Mouse (Mus musculus) spleen, postnatal 36 days (tissue): ENCODE results near the gene Ccdc152.

Source experiments
- DNase-seq, 2 experiments: peaks; one replicate each; pipeline ENCODE4 v3.0.0; 2022; ENCODE audit warnings: low spot score in 2 of 2, mixed read lengths in 1 of 2

Gene Ccdc152

GRCm38 (mm10) chr15:3303426-3303825 lies at the start of gene Ccdc152:
Ccdc152 (minus strand) TSS chr15:3303526.
- DNase-seq, result no peak

DNA sequence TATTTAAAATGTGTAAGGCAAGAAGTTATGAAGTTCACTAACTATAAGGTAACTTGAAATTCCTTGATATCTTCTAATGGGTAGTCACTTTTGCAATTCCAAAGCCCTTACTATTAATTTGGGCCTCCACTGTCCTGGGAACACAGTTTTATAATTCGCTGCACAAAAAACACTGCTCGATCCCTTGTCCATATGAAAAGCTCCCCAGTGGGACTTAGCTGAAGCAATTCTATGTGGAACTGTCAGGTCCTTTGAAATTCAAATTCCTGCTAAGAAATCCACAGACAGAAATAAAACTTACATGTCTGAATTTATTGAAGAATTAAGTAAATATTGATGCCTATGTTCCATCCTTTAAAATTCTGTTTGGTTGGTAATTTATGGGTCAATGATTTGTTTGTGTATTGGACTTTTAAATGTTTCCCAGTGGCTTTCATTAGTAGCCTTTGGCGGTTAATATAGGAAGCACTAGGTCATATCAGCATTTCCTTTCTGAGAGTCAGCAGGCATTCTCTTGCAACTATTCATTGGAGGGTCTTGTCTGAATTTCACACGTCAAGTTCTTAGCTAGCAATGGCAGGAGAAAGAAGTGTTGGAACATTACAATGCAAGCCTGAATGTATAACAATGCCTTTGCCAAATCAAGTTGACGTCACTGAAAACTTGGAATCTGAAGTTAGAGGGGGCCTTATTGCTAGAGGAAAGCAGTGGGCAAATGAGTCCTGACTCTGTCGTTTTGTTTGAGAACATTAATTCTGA lies 46.2 kb upstream of the Ccdc152 start:
- DNase-seq, result no peak

DNA sequence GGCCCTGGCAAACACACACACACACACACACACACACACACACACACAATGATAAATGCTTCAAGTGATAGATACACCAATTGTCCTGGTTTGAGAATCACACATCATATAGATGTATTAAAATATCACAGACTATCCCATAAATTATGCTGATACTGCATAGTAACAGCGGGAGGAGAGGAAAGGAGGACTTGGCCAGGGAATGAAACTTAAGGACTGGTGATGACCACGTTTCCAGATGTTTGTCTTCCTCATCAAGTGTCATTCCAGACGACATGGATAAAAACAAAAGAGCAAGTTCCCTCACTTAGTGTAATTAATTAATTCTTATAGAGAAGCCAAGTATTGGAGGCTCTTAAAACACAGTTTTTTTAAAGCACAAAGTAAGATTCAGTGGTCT lies 43.4 kb upstream of the Ccdc152 start:
- no peak for DNase-seq

DNA sequence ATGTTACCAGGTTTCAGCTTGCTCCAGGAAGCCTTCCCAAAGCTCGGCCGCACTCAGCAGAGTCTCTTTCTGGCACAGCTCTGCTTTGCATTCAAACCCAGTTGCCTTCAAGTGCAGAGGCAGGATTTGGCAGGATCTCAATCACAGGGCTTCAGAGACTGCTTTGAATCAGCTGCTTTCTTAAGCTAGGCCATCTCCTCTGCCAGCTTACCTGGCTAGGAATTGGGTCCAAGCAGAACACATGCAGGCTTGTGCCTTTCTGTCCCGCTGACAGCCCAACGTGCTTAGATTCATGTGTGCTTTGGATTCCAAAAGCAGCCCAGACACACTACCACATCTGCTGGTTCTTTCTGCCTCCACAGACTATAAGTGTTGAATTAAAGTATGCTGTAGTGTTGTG lies 41.2 kb upstream of the Ccdc152 start:
- no peak for DNase-seq

- no peak for DNase-seq
Measured at GRCm38 (mm10) chr15:3341806-3342582, 38.7 kb upstream of the Ccdc152 start.

DNA sequence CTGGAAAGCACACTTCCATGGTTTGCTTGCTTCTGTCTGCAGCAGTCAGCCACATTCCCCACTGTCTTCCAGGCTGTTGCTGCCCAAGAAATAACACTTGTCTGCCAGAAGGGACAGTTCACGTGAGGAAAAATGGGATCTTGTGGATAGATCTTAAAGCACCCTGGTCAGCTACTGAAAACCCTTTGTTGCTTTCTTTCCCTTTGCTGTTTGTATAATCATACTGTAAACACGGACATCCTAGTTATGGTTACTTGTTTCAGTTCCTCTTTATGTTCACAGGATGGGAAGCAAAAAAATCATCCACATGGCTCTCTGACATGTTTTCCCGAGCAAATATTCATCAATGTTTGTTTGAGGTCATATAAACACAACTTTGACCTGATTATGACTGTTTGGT lies 36.5 kb upstream of the Ccdc152 start:
- no peak for DNase-seq

- no peak for DNase-seq
Measured at GRCm38 (mm10) chr15:3332517-3332916, 29.2 kb upstream of the Ccdc152 start.

DNA sequence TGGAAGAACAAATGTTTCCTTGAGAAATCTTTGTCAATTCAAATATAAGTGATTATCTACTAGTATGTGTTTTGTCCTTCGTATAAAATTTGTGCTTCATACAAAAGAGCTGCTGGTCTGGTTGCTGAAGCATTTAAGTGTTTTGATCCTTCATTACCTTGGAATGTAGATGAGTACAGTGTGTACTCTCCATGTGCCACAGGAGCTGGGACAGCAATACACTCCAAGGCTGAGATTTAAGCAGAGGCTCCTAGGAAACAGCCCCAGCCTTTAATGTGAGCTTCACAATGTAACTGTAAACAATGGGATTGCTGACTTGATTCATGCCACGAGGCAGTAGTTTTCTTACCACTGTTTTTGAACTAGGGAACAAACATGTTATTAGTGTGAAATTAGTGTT lies 28.5 kb upstream of the Ccdc152 start:
- DNase-seq, result no peak

- no peak for DNase-seq
Measured at GRCm38 (mm10) chr15:3330291-3330690, 27.0 kb upstream of the Ccdc152 start.

DNA sequence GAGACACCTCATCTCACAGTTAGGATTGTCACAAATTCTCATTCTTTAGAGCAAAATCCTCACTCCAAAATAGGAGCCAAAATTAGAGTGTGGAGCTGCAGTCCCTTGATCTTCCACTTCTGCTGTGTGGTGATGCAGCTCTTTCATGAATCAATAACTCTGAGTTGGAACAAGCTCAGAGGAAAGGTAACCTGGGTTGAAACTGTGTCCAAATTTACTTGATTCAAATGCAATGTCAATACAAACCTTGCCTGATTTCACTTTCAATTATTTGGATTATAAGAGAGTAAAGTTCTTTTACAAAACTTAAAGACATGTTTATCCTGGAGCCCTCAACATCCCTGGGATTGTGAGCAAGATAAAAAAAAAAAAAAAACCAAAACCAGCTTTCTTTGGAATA lies 19.7 kb upstream of the Ccdc152 start:
- no peak for DNase-seq

GRCm38 (mm10) chr15:3319929-3320328 lies 16.6 kb upstream of the Ccdc152 start:
- DNase-seq, result no peak

DNA sequence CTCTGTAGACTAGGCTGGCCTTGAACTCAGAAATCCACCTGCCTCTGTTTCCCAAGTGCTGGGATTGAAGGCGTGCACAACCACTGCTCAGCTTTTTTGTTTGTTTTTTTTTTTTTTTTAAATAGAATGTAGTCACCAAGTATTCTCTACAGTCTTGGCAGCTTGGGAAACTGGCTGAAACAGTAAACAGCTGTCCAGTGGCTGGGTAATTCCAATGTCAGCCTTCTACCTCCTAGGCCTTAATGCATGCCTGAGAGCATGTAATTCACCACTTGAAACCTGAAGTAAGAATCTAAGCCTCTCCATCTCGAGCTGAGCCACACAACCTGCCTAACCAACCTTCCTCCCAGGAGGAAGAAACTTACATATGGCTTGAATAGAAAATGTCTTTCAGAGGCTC lies 13.3 kb upstream of the Ccdc152 start:
- DNase-seq, result no peak

DNA sequence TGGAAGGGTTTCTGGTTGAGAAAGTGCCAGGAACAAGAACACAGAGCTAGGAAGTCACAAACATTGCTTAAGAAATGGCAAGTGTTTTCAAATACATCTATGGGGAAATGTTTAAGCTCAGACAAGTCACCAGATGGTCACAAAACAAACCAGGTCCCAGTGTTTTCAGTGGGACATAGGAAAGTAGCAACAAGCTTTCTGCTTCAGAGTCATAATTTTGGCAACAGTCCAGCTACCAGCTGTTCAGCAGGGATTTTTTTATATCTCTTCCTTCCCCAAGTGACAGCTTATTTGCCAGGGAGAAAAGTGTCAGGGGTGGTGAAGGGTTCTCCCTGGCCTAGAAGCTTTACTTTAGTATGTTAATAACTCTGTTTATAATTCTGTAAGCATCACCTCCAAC lies 9.6 kb upstream of the Ccdc152 start:
- no peak for DNase-seq

- no peak for DNase-seq
Measured at GRCm38 (mm10) chr15:3309856-3310255, 6.5 kb upstream of the Ccdc152 start.

GRCm38 (mm10) chr15:3300361-3301100 lies 2.8 kb downstream of the Ccdc152 start:
- DNase-seq, result no peak

DNA sequence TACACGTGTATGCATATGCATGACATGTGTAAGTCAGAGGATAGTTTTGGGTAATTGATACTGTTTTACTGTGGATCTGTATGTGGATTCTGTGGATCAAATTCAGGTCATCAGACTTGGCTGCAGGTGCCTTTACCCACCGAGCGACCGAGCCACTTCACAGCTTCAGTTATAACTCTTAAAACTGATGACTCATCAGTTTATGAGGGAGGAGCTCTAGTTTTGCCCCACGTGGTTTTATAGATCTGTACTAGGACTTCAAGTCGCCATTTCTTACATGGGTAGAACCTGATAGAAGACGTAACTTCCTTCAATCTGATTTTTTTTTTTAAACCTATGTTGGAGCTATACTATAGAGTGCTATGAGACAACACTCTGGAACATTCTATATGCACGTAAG lies 5.7 kb downstream of the Ccdc152 start:
- no peak for DNase-seq

DNA sequence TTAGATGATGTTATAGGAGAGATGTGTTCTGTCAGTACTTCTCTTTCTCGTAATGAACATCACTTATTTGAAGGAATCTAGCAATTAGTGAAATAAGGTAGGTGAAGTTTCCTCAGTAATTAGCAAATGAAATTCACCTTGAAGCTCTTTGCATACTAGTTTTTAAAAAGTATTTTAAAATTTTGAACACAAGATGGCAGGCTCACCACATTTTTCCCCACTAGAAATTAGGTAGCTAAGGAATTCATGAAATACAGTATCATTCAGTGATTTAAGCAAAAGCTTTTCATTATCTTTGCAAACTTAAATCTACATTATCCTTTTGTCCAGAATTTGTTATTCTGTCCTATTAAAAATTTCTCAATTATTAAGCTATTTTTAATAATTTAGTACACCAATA lies 7.3 kb downstream of the Ccdc152 start:
- no peak for DNase-seq

DNA sequence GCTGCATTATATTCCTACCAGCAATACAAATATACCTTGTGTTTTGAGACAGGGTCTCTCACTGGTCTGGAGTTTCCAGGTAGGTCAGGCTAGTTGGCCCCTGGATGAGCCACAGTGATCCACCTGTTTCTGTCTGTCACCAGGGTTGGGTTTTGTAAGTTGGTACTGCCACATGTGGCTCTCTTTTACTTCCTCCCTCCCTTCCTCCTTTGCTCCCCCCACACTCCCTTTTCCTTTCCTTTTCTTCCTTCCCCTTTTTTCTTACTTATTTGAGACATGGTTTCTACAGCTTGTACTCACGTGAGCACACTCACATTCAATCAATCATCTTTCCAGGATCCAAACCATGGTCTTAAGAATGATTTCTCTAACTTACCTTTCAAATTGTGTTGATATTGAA lies 9.8 kb downstream of the Ccdc152 start:
- no peak for DNase-seq

DNA sequence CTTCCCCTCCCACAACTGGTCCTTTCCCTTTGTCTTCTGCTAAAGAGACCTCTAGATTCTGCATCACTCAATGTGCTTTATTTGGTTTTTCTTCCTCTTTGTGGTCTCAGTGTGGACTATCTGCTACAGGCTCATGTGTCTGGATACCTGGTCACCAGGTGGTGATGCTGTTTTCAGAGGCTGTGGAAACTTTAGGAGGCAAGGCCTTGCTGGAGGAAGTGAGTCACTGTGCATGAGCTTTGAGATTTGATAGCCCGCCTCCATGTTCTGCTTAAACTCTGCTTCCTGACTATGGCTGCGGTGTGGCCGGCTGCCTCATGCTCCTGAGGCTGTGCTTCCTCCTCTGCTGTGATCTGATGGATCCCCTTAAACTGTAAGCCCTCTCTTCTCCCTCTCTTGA lies 12.9 kb downstream of the Ccdc152 start:
- DNase-seq, result no peak

DNA sequence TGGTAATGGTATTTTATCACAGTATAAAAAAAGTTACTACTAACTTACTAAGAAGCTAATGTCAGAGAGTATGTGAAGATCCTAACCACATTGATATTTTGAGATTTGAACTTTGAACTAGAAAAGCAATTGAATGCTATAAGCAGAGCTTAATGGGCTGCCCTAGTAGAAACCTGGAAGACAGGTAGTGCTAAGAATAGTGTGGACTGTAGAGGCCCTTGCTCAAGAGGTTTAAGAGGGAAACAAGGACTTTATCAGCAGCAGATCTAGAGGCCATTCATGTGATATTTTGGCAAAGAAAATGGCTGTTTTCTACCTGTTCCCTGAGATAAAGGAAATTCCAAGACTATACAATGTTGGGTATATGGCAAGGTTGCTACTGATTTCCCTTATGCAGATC lies 17.3 kb downstream of the Ccdc152 start:
- DNase-seq, result no peak

GRCm38 (mm10) chr15:3281737-3282136 lies 21.6 kb downstream of the Ccdc152 start:
- no peak for DNase-seq

GRCm38 (mm10) chr15:3281216-3281615 lies 22.1 kb downstream of the Ccdc152 start:
- no peak for DNase-seq

GRCm38 (mm10) chr15:3279242-3279641 lies 24.1 kb downstream of the Ccdc152 start:
- no peak for DNase-seq
